Mouse (Mus musculus) cerebellum, adult 11 months (tissue): ENCODE measurements around the gene Tmem135.
"Not testable (repeated sequence)": the region's sequence is repeated elsewhere in the genome, so short reads cannot be mapped to it uniquely, and the experiment has no call there.

Source experiments
- DNase-seq: peaks from one replicate; pipeline ENCODE4 v3.0.0; 2022

Gene Tmem135

GRCm38 (mm10) chr7:89317088-89317487, 86.9 kb downstream of the Tmem135 start:
- DNase-seq, result not testable (repeated sequence)

DNA sequence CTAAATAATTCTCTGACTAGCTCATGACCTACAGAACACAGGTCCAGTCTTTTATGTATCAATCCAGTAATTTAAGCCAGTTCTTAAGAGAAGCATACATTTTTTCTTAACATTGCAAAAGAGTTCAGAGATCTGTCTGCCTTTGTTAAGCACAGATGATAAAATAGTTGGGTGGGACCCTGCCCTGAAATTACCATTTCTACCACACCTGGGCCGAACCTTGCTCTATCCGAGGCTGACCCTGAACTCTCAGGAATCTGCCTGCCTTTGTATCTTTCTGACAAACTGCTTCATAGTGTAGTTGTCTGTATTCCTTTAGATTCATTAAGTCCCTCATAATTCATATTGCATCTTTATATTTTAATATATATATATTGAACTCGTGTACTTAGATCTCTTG, 87.9 kb downstream of the Tmem135 start:
- DNase-seq, result no peak

GRCm38 (mm10) chr7:89311555-89311954, 92.5 kb downstream of the Tmem135 start:
- no peak for DNase-seq

GRCm38 (mm10) chr7:89308926-89309325, 95.1 kb downstream of the Tmem135 start:
- no peak for DNase-seq

DNA sequence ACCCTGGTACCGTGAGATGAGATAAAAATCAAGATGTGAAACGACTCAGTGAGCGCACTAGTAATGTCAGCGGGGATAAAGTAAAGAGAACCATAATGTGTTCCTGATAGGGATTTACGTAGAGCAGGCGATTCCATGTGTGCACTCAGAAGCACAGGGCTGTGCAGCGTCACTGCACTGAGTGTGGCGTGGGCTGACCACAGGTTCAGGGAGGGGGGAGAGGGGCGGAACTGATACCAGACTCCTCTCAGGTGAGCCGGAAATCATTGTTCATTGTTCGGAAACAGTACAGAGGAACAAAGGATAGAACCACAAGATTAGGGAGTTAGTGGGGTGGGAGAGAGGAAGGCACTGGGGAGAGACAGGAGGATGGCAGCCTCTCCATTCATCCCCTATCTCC, 95.8 kb downstream of the Tmem135 start:
- no peak for DNase-seq

DNA sequence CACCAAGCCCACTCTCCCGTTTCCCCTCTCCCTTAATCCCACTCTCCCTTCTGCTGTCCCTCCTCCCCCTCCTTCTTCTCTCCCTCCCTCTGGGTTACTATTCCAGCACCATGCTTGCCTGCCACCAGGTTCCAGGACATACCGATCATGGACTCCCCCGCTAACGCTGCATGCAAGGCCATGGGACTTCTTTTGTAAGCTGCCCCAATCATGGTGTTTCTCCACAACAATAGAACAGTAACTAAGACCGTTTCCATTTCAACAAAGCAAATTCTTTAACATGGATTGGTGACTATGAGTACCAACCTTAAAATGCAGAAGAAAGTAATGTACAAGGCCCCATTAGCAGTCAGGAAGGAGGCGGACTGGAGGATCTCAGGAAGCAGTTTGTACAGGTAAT, 97.2 kb downstream of the Tmem135 start:
- no peak for DNase-seq

GRCm38 (mm10) chr7:89304958-89305357, 99.1 kb downstream of the Tmem135 start:
- DNase-seq, result no peak

DNA sequence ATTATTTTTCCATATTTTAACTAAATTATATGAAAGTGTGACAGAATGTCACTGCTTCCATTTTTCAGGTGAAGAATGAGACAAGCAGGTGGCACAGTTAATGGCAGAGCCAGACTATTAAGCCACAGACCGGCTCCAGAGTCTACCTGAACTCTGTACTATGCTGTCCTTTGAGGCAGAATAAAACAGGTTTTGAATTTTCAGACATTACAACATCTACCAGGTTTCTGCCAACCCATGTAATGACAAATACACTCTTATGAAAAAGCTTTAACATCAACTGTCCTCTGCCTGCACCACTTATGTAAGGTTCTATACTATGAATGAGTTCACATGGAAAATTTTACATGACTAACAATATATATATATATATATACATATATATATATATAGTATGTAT, 100.3 kb downstream of the Tmem135 start:
- DNase-seq, result no peak

GRCm38 (mm10) chr7:89298911-89299458, 105.0 kb downstream of the Tmem135 start:
- DNase-seq, result no peak

- DNase-seq, result no peak
Observed at GRCm38 (mm10) chr7:89296941-89297340, 107.1 kb downstream of the Tmem135 start.

- DNase-seq, result peak; percentile 11
Observed at GRCm38 (mm10) chr7:89282664-89283063, 121.4 kb downstream of the Tmem135 start.

- DNase-seq, result not testable (repeated sequence)
Observed at GRCm38 (mm10) chr7:89270438-89270837, 133.6 kb downstream of the Tmem135 start.

GRCm38 (mm10) chr7:89269826-89270225, 134.2 kb downstream of the Tmem135 start:
- no peak for DNase-seq

GRCm38 (mm10) chr7:89267542-89267941, 136.5 kb downstream of the Tmem135 start:
- no peak for DNase-seq

GRCm38 (mm10) chr7:89266017-89266760, 137.8 kb downstream of the Tmem135 start:
- no peak for DNase-seq

DNA sequence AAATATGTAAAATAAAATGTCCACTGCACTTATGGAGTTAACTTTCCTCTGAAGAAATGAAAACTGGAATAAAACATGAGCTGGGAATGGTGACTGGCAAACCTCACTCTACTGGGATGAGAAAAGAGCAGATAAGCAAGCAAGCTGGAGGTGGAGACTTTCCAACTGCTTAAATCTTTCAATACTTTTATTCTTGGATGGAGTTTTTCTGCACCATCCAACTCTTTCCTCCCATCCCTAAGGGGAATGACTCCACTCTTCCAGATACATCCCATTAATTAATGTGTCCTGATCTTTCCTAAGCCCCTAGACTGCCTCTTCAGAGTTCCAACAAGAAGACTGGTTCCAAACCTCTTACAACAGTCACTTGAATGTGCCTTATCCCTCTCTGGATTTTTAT, 143.1 kb downstream of the Tmem135 start:
- DNase-seq, result no peak

GRCm38 (mm10) chr7:89258832-89259231, 145.2 kb downstream of the Tmem135 start:
- DNase-seq, result no peak

- DNase-seq, result no peak
Observed at GRCm38 (mm10) chr7:89257871-89258502, 146.0 kb downstream of the Tmem135 start.

DNA sequence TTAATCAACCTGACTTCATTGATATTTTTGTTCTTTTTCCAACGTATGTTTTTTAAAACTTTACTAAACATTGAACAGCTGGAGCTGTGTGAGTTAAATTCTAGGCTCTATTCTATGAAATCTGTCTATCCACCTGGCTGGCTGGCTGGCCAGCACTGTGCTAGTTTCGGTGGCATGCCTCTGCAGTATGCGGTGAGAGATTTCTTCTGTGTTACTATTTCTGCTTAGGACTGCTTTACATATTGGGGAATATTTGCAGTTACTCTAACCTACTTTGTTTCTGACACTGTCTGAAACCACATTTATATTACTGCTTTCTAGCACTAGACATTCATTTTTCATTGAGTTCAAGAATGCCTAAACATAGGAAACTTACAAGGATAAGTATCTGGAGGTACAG, 150.2 kb downstream of the Tmem135 start:
- no peak for DNase-seq

DNA sequence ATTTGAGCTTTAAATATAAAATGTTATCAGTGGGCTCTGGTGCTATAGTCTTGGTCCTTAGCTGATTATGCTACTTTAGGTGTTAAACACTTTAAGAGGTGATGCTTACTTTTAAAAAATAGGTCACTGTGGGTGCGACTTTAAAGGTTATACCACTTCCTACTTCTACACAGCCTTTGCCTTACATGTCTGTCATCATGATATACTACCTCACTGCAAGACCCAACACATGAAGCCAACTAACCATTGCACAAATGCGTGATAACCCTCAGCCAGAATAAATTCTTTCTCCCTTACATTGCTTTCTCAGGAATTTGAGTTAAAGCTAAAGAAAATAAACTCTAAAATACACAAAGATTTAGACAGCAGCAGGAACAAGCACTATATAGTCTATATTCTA, 150.7 kb downstream of the Tmem135 start:
- DNase-seq, result no peak

DNA sequence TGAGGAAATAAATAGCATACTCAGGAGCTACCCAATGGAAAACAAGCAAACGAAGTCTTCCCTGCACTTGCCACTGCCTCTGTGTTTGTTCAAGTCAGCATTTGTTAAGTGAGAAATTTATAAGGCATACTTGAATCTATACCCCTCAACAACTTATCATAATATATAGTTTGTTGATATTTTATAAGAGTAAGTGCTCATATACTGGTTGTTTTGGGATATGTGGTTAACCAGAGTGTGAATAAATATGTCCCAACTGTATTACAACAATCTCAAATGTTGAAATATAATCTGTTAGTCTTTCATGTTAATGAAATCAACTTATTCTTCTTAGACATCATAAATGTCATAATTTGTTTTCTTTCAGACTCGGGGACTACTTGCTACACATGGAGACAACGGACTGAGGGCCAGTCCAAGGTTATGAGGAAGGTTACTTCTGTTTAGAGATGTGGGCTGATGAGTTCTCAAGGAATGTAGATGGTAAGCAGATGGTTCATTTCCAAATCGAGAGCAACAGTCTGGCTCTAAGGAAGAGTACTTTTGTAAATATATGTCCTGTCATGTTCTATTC, 152.1 kb downstream of the Tmem135 start:
- DNase-seq, result no peak

DNA sequence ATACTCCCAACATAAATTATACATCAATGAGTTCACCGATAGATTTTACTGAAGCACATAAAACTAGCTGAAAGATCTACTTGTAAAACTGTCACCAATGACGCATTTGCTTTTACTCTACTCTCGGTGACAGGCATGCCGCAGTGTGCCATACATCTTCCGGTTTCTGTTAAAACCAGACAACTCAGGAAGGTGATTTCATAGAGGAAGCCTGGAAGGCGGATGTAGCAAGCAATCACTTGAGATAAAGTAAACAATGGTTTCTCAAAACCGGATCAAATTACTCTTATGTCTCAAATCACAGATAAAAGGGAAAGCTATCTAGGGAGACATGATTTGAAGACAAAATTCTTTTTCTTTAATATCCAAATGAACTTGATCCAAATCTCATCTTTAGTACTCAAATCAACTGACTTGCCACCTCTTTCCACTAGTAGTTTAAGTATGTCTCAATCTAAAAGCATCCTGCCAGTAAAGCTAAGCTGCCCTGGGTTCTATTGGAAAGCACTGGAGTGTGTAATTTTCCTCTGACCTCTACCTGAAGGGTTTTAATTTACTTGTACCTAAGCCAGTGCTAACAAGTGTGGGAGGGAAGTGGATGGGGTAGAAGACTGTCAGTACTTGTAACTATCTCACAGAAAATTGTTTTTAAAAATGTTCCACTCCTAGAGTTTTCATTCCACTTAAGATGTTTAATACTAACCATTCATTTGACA, 155.7 kb downstream of the Tmem135 start:
- DNase-seq, result no peak

DNA sequence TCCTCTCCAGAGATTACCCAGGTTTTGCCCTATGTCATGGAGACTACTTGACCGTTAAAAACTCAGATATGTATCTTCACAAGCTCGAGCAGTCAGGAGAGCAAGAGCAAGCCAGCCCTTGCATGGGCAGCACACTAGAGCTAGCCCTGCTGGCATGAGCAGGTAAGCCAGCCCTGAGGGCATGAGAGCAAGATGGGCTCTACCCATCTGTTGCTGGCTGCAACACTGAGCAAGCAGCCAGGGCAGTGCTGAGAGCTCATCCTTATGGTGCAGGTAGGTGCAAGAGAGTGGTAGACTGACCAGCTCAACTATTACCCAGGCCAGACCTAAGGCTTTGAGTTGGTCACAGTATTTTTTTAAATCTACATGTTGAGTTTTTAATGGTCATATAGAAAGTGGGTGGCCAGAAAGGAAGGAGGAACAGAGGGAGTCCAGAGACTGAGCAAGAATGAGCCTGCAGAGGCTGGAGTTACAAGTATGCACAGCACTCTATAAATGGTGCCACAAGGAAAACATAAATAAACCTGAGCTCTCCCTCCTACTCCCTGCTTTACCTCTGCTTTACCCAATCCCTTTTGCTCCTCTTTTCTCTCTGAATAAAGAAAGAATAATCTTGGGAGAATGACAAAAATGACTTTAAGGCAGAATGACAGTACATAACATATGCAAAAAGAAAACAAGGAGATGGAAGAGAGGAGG, 156.9 kb downstream of the Tmem135 start:
- DNase-seq, result no peak
